Mouse (Mus musculus) liver, embryonic 14.5 days (tissue): ENCODE data around the gene Psmb2.

ENCODE experiments used
- CTCF ChIP-seq: IDR thresholded peaks from 2 replicates; pipeline ENCODE4 v1.5.1; 2016; ENCODE audit warnings: antibody characterized with exemption, low read depth, control low read depth
- EP300 ChIP-seq: IDR thresholded peaks from 2 replicates; pipeline ENCODE4 v1.6.1; 2016; ENCODE audit warnings: antibody characterized with exemption, low read depth

GRCm38 (mm10) chr4:126734001-126734603 lies 56.7 kb downstream of the Psmb2 start:
- no peak for TF ChIP-seq CTCF
- no peak for TF ChIP-seq EP300
